Mouse (Mus musculus): Measurements from ENCODE around the gene Ubl4b. TPM values are rescaled to one million over a fixed set of nuclear protein-coding genes. Genes with fewer than 3 reads are reported as not detected.

Ubl4b gene
- total and polyA plus RNA-seq, 2 experiments from 2014 or later: not detected

DNA sequence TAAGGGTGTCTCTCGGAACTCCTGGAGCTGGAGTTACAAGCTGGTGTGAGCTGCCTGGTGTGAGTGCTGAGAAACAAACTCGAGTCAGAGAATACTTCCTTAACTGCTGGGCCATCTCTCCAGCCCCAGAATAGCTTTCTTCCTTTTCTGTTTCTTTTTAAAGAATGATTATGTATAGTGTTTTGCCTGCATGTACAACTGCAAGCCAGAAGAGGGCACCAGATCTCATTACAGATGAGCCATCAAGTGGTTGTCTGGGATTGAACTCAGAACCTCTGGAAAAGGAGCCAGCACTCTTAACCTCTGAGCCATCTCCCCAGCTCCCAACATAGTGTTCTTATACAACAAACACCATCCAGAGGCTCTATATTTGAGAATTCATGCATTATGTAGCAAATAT is 16.3 kb upstream of the Ubl4b start:
- ATAC-seq: no peak
- Histone ChIP-seq H3K4me1 (ENCODE audit: insufficient read depth) (no peaks in the 10 kb centered on the region), H3K4me2 (ENCODE audit: low read depth) (no peak overlapping the region), H3K9ac (no peak overlapping the region), H3K27ac (ENCODE audit: low read depth, low read length) (no peak overlapping the region), H3K27me3 (ENCODE audit: insufficient read depth, low read length) (no peaks in the 10 kb centered on the region), H3K36me3 (ENCODE audit: insufficient read depth) (no peaks in the 10 kb centered on the region), H3K4me3 (ENCODE audit: low read depth, low read length) (no peak overlapping the region), H3K9me3 (ENCODE audit: low read length) (no peaks in the 10 kb centered on the region)
- DNase-seq: no peak
- 51% methylated on average over 2 of the region's 2 CpGs for WGBS
- TF ChIP-seq CTCF (IDR thresholded peaks at IDR 0.05; ENCODE audit: low read depth): peak; percentile 62

DNA sequence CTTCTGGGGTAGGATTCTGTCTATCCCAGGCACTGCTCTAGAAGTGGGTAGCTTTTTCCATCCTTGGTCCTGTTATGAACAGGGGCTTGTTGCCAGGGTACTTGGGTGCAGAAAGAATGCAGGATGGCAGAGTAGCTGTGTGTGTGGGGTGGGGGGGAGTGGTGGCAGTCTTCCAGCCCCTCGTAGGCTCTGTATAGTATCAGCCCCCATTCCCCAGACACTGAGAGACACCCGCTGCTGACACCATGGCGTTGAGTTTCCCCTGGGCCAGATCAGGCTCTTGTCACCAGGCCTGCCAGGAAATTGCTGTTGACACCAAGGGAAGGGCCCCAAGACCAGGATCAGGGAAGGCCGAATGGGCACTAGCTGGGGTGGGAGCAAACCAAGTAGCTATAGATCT is 13.8 kb upstream of the Ubl4b start:
- TF ChIP-seq CTCF (IDR thresholded peaks at IDR 0.05; ENCODE audit: low read depth): no peak
- no peak for DNase-seq
- H3K4me2 ChIP-seq (ENCODE audit: low read depth): no peak overlapping the region
- H3K4me1 ChIP-seq (ENCODE audit: insufficient read depth): no peaks in the 10 kb centered on the region
- H3K27me3 ChIP-seq (ENCODE audit: insufficient read depth, low read length): no peaks in the 10 kb centered on the region
- no peak overlapping the region for H3K9ac ChIP-seq
- WGBS: 42% methylated on average over 4 of the region's 4 CpGs
- H3K36me3 ChIP-seq (ENCODE audit: insufficient read depth): no peaks in the 10 kb centered on the region
- ATAC-seq: peak; percentile 62
- no peak overlapping the region for H3K27ac ChIP-seq (ENCODE audit: low read depth, low read length)
- no peak overlapping the region for H3K4me3 ChIP-seq (ENCODE audit: low read depth, low read length)
- no peaks in the 10 kb centered on the region for H3K9me3 ChIP-seq (ENCODE audit: low read length)

DNA sequence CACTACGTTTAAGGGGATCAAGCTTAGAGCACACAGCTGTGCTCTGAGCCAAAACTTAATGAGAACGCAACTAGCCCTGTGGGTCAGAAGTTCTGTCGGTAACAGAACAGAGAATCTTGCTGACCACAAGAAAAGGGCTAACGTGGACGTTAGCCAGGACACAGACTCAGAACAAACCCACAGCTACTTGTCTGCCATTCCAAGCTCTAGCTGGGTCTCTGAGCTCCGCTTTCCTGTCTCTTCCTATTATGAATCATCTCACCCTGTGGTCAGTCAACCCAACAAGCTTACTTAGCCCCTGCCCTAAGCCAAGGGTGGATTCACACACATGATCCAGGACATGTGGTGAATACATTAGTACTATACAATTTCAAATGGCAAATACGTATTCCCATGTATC is 12.9 kb upstream of the Ubl4b start:
- no peaks in the 10 kb centered on the region for H3K9me3 ChIP-seq (ENCODE audit: low read length)
- no peak for TF ChIP-seq CTCF (IDR thresholded peaks at IDR 0.05; ENCODE audit: low read depth)
- no peak overlapping the region for H3K27ac ChIP-seq (ENCODE audit: low read depth, low read length)
- no peak overlapping the region for H3K9ac ChIP-seq
- H3K4me3 ChIP-seq (ENCODE audit: low read depth, low read length): no peak overlapping the region
- DNase-seq (no peak), ATAC-seq (no peak)
- H3K4me2 ChIP-seq (ENCODE audit: low read depth): no peak overlapping the region
- WGBS: 75% methylated on average over 7 of the region's 7 CpGs
- no peaks in the 10 kb centered on the region for H3K4me1 ChIP-seq (ENCODE audit: insufficient read depth)
- no peaks in the 10 kb centered on the region for H3K36me3 ChIP-seq (ENCODE audit: insufficient read depth)
- H3K27me3 ChIP-seq (ENCODE audit: insufficient read depth, low read length): no peaks in the 10 kb centered on the region

DNA sequence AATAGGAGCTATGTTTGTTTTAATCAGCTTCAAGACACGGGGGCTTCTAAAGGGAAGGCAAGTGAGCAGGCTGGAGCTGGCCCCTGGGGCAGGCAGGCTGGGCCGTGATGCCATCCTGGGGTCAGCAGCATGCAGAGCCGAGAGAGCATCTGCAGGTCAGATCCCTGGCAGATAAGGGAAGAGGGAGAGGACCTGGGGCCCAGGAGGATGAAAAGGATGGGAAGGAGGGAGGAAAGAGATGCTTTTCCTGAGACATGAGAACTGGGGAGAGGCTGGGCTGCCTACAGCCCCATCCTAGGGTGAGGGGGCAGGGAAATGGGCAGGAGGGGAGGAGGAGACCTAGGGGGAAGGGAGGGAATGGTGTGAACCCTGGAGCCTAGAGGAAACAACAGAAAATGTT is 10.5 kb upstream of the Ubl4b start:
- no peak overlapping the region for H3K27ac ChIP-seq (ENCODE audit: low read depth, low read length)
- H3K27me3 ChIP-seq (ENCODE audit: insufficient read depth, low read length): no peaks in the 10 kb centered on the region
- H3K9me3 ChIP-seq (ENCODE audit: low read length): no peaks in the 10 kb centered on the region
- H3K9ac ChIP-seq: no peak overlapping the region
- no peaks in the 10 kb centered on the region for H3K36me3 ChIP-seq (ENCODE audit: insufficient read depth)
- TF ChIP-seq CTCF (IDR thresholded peaks at IDR 0.05; ENCODE audit: low read depth): no peak
- H3K4me2 ChIP-seq (ENCODE audit: low read depth): no peak overlapping the region
- no peaks in the 10 kb centered on the region for H3K4me1 ChIP-seq (ENCODE audit: insufficient read depth)
- 42% methylated on average over 3 of the region's 3 CpGs for WGBS
- ATAC-seq (no peak), DNase-seq (no peak)
- no peak overlapping the region for H3K4me3 ChIP-seq (ENCODE audit: low read depth, low read length)

DNA sequence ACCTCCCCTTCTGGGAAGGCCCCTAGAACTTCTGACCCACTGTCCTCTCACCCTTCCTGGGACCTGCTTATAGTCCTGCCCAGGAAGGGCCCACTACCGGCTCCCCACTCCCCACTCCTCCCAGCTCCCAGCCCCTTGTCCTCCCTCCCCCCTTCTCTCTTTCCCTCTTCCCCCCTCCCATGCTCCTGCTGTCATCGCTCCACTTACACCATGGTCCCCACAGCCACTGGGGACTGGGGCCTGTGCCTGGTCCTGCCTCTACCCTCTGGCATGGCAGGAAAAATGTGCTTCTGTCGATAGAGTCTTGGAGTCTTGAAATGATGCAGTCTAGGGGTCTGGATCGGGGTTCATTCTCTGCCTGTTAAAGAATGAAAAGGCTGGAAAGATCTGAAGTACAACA is 9.0 kb upstream of the Ubl4b start:
- Histone ChIP-seq H3K4me2 (ENCODE audit: low read depth) (no peak overlapping the region), H3K9me3 (ENCODE audit: low read length) (no peaks in the 10 kb centered on the region), H3K4me3 (ENCODE audit: low read depth, low read length) (no peak overlapping the region), H3K27me3 (ENCODE audit: insufficient read depth, low read length) (no peaks in the 10 kb centered on the region), H3K4me1 (ENCODE audit: insufficient read depth) (no peaks in the 10 kb centered on the region), H3K36me3 (ENCODE audit: insufficient read depth) (no peaks in the 10 kb centered on the region), H3K9ac (no peak overlapping the region), H3K27ac (ENCODE audit: low read depth, low read length) (no peak overlapping the region)
- DNase-seq (no peak), ATAC-seq (no peak)
- 41% methylated on average over 4 of the region's 4 CpGs for WGBS
- TF ChIP-seq CTCF (IDR thresholded peaks at IDR 0.05; ENCODE audit: low read depth): no peak

DNA sequence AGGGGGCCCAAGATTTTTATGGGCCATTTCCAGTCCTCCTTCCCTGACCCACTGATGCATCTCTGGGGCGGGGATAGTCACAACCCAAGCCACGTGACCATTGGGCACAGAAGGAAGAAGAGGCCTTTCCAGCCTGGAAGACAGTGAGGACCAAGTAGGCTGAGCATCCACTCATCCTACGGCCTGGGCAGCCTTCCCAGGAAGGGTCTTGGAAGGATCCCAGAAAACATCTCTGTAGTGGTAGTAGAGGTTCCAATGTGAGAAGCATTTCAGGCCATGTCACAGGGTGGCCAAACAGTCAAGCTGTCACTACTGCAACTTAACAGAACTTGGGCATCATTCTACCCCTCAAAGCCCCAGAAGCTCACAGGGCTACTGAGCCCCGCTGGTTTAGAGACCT is 7.7 kb upstream of the Ubl4b start:
- no peak overlapping the region for H3K27ac ChIP-seq (ENCODE audit: low read depth, low read length)

DNA sequence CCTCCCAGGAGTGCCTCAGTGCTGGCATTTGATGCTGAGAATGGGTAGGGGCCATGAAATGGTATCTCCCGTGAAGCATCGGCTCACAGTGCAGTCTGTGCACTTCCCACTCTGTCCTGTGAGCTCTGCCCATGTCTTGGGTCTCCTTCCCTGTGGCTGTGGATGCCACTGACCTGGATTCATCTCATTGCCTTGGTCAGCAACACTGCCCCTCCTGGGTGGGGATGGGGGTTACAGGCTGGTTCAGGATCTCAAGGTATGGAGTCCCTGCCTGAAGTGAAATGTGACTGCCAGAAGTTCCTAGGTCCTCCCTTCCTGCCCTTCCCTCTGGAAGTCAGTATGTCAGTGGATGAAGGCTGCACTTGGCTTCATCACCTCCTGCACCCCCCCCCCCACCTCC is 7.2 kb upstream of the Ubl4b start:
- Histone ChIP-seq H3K36me3 (ENCODE audit: insufficient read depth) (no peaks in the 10 kb centered on the region), H3K4me1 (ENCODE audit: insufficient read depth) (no peaks in the 10 kb centered on the region), H3K4me2 (ENCODE audit: low read depth) (no peak overlapping the region), H3K27me3 (ENCODE audit: insufficient read depth, low read length) (no peaks in the 10 kb centered on the region), H3K27ac (ENCODE audit: low read depth, low read length) (no peak overlapping the region), H3K9me3 (ENCODE audit: low read length) (no peaks in the 10 kb centered on the region), H3K4me3 (ENCODE audit: low read depth, low read length) (no peak overlapping the region), H3K9ac (no peak overlapping the region)
- DNase-seq (no peak), ATAC-seq (no peak)
- WGBS: 75% methylated on average over 2 of the region's 2 CpGs
- 0 out of 2 replicates have a peak, but pooled peaks have one; percentile 4 for TF ChIP-seq CTCF (IDR thresholded peaks at IDR 0.05; ENCODE audit: low read depth)

More for the DNA sequence above, 7.7 kb upstream of the Ubl4b start:
- DNase-seq (no peak), ATAC-seq (no peak)
- no peaks in the 10 kb centered on the region for H3K27me3 ChIP-seq (ENCODE audit: insufficient read depth, low read length)
- H3K4me3 ChIP-seq (ENCODE audit: low read depth, low read length): no peak overlapping the region
- no peaks in the 10 kb centered on the region for H3K36me3 ChIP-seq (ENCODE audit: insufficient read depth)
- WGBS: 76% methylated on average over 4 of the region's 4 CpGs
- H3K4me1 ChIP-seq (ENCODE audit: insufficient read depth): no peaks in the 10 kb centered on the region
- H3K9ac ChIP-seq: no peak overlapping the region
- no peak overlapping the region for H3K4me2 ChIP-seq (ENCODE audit: low read depth)
- H3K9me3 ChIP-seq (ENCODE audit: low read length): no peaks in the 10 kb centered on the region
- no peak for TF ChIP-seq CTCF (IDR thresholded peaks at IDR 0.05; ENCODE audit: low read depth)

DNA sequence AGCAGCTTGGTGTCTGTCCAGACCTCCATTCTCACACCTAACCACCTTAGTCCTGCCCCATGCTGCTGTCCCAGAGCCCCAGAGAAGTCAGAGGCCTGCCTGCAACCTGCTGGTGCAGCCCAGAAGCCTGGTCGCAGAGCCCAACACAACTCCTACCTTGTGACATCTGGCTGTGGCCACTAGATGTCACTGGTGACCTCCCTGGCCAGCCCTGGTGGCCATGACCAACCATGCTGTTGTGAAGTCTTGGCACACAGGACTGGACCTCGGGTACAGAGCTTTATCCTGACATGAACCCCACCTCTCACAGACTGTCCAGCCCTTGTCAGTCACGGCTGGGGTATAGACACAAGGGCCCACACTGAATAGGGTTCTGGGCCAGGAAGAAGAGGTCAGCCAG is 4.3 kb upstream of the Ubl4b start:
- Histone ChIP-seq H3K36me3 (ENCODE audit: insufficient read depth) (no peaks in the 10 kb centered on the region), H3K4me3 (ENCODE audit: low read depth, low read length) (no peak overlapping the region), H3K9me3 (ENCODE audit: low read length) (no peaks in the 10 kb centered on the region), H3K27me3 (ENCODE audit: insufficient read depth, low read length) (no peaks in the 10 kb centered on the region), H3K4me2 (ENCODE audit: low read depth) (no peak overlapping the region), H3K9ac (no peak overlapping the region), H3K4me1 (ENCODE audit: insufficient read depth) (no peaks in the 10 kb centered on the region), H3K27ac (ENCODE audit: low read depth, low read length) (no peak overlapping the region)
- peak; percentile 80 for TF ChIP-seq CTCF (IDR thresholded peaks at IDR 0.05; ENCODE audit: low read depth)
- 12% methylated on average over 3 of the region's 3 CpGs for WGBS
- ATAC-seq: peak; percentile 72
- DNase-seq: peak; percentile 47

Measured in forebrain, postnatal 0 days (tissue).